ENCODE assay signal across 8 mouse cellular contexts in genomic region chr7:45126844-45127699, GRCm38 (mm10). TPM values are rescaled to one million over a fixed set of nuclear protein-coding genes. Genes with fewer than 3 reads are reported as not detected.
DNase-seq lines count a peak whose midpoint lies in the region; ATAC-seq and TF ChIP-seq lines count a peak whose summit lies in the region.

No protein-coding gene starts in this region.

- ATAC-seq in heart, embryonic 14.5 days (ENCODE audit: insufficient number of reproducible peaks, insufficient read depth, low FRiP score, low read depth) = no peak
- no peak for ATAC-seq in G1E (ENCODE audit: extremely low read depth, insufficient number of reproducible peaks, low FRiP score, poor library complexity, severe bottlenecking)
- ATAC-seq in forebrain, embryonic 16.5 days = no peak
- ATAC-seq in megakaryocyte-erythroid progenitor cell, adult 5-6 weeks (replicated peaks; ENCODE audit: low FRiP score, low TSS enrichment, poor library complexity, severe bottlenecking) = no peak

- H3K4me1 ChIP-seq in heart, embryonic 14.5 days (ENCODE audit: control insufficient read depth in 2 of 2, insufficient read depth in 2 of 2, low read length in 2 of 2) = peaks cover 24 to 37% of the 10 kb centered on the region in 2 experiments
- peaks cover 66% of the 10 kb centered on the region for H3K4me1 ChIP-seq in G1E (ENCODE audit: insufficient read depth, low read depth, low read length)
- peaks cover 44% of the 10 kb centered on the region for H3K4me1 ChIP-seq in forebrain, embryonic 16.5 days (replicated peaks; ENCODE audit: control insufficient read depth, insufficient read depth, low read length)

- peaks cover 42% of the 10 kb centered on the region for H3K36me3 ChIP-seq in heart, embryonic 14.5 days (ENCODE audit: control insufficient read depth, insufficient read depth, low read length)
- H3K36me3 ChIP-seq in G1E (replicated peaks) = peaks cover 71% of the 10 kb centered on the region
- H3K36me3 ChIP-seq in forebrain, embryonic 16.5 days (ENCODE audit: control insufficient read depth, insufficient read depth) = peaks cover 16% of the 10 kb centered on the region
- peaks cover 30% of the 10 kb centered on the region for H3K36me3 ChIP-seq in macrophage (ENCODE audit: inconsistent target)

- no peaks in the 10 kb centered on the region for H3K9me3 ChIP-seq in heart, embryonic 14.5 days (ENCODE audit: control insufficient read depth, low read length)
- no peaks in the 10 kb centered on the region for H3K9me3 ChIP-seq in G1E (replicated peaks)
- H3K9me3 ChIP-seq in forebrain, embryonic 16.5 days (ENCODE audit: control insufficient read depth, low read length) = no peaks in the 10 kb centered on the region

- peak overlapping the region; percentile 84 to 91 for H3K27ac ChIP-seq in heart, embryonic 14.5 days (replicated peaks in 1 of 2; ENCODE audit: control insufficient read depth in 1 of 2, insufficient read depth in 1 of 2, low read depth in 2 of 2, low read length in 2 of 2)
- H3K27ac ChIP-seq in forebrain, embryonic 16.5 days (ENCODE audit: low read length) = peak overlapping the region; percentile 35
- peak overlapping the region; percentile 90 for H3K27ac ChIP-seq in macrophage

- H3K79me2 ChIP-seq in macrophage (ENCODE audit: inconsistent target) = peaks cover 43% of the 10 kb centered on the region

- intact Hi-C loops in heart, postnatal 25 days (cut with DNase I) = loop anchor here (5.0 kb wide), 1 partner anchor 140 kb away; the partner anchor contains the start of gene Prmt1

- 23% methylated on average over 21 of the region's 21 CpGs for WGBS in heart, embryonic 14.5 days
- WGBS in forebrain, embryonic 16.5 days = 43% methylated on average over 21 of the region's 21 CpGs
- WGBS in macrophage (ENCODE audit: missing documents) = 56% methylated on average over 21 of the region's 21 CpGs

- peak overlapping the region; percentile 99 for H3K9ac ChIP-seq in heart, embryonic 14.5 days (ENCODE audit: low read length)
- H3K9ac ChIP-seq in forebrain, embryonic 16.5 days (replicated peaks; ENCODE audit: low read depth, low read length) = peak overlapping the region; percentile 100

- H3K4me2 ChIP-seq in heart, embryonic 14.5 days (ENCODE audit: low read length) = peak overlapping the region; percentile 92
- peak overlapping the region; percentile 83 for H3K4me2 ChIP-seq in forebrain, embryonic 16.5 days (ENCODE audit: low read length)

- H3K27me3 ChIP-seq in heart, embryonic 14.5 days (ENCODE audit: control insufficient read depth, insufficient read depth, low read length) = no peaks in the 10 kb centered on the region
- no peaks in the 10 kb centered on the region for H3K27me3 ChIP-seq in G1E (ENCODE audit: insufficient read depth, low read length)
- no peaks in the 10 kb centered on the region for H3K27me3 ChIP-seq in forebrain, embryonic 16.5 days (replicated peaks; ENCODE audit: control insufficient read depth, insufficient read depth, low read length)

- TF ChIP-seq CTCF in G1E (IDR thresholded peaks at IDR 0.05; ENCODE audit: low read depth, low read length) = no peak

- H3K4me3 ChIP-seq in heart, embryonic 14.5 days (ENCODE audit: control insufficient read depth in 1 of 2, insufficient read depth in 1 of 2, low read depth in 1 of 2, low read length in 2 of 2) = peak overlapping the region; percentile 65 to 93
- peak overlapping the region; percentile 93 for H3K4me3 ChIP-seq in G1E (ENCODE audit: low read depth, low read length)
- H3K4me3 ChIP-seq in forebrain, embryonic 16.5 days (replicated peaks; ENCODE audit: low read length) = peak overlapping the region; percentile 87
- peak overlapping the region; percentile 99 for H3K4me3 ChIP-seq in macrophage (ENCODE audit: inconsistent target)

- no peak for DNase-seq in heart, postnatal 25 days (ENCODE audit: low spot score)
- no peak for DNase-seq in G1E (ENCODE audit: low spot score)
- no peak for DNase-seq in cerebellum, adult 11 months
- no peak for DNase-seq in cerebellum, postnatal 14 days

RNA-seq across cellular contexts. Expression of gene Rpl13a, which starts 1.5 kb away (rescaled TPM):
- 878 and 918 TPM in 2 replicates for polyA plus RNA-seq in heart, embryonic 14.5 days (2014; fragmentation: Nextera tagmentation; extraction: Ambion mirVana)
- total RNA-seq in heart, postnatal 25 days (2021) = 100 to 1,000 TPM; 613 to 620 TPM
- total RNA-seq in G1E (2014; fragmentation: Nextera tagmentation) (1,386 and 1,478 TPM in 2 replicates), G1E (2017) (2,356 and 2,406 TPM in 2 replicates)
- polyA plus RNA-seq in G1E (2012) (5,469 and 6,084 TPM in 2 replicates), macrophage (2018) (804 to 2,026 TPM (median 1,578 TPM) in 3 replicates)
- 722 and 741 TPM in 2 replicates for polyA plus RNA-seq in forebrain, embryonic 16.5 days (2015; fragmentation: Nextera tagmentation; extraction: Ambion mirVana)
- total RNA-seq in macrophage (2018; cell fraction: chromatin; rRNA removed) = 100 to 1,000 TPM in 17 of 26 experiments, 10 to 100 TPM in 9; 38.7 to 450 (median 112) TPM
- total RNA-seq in macrophage (2018; cell fraction: cytosol; rRNA removed) = 1,000 to 10,000 TPM in 22 of 26 experiments, 100 to 1,000 TPM in 4; 829 to 2,559 (median 1,296) TPM
- total RNA-seq in macrophage (2018; cell fraction: nucleus; rRNA removed) = 100 to 1,000 TPM; 139 to 424 (median 252) TPM
- 4,705 and 4,844 TPM in 2 replicates for total RNA-seq in megakaryocyte-erythroid progenitor cell, adult 5-6 weeks (2014; fragmentation: Nextera tagmentation)
- 4,178 and 4,889 TPM in 2 replicates for total RNA-seq in megakaryocyte-erythroid progenitor cell, adult 5-6 weeks (2017)

RNA-seq across cellular contexts. Expression of gene Rps11, which starts 2.8 kb away (rescaled TPM):
- 1,053 and 1,103 TPM in 2 replicates for polyA plus RNA-seq in heart, embryonic 14.5 days (2014; fragmentation: Nextera tagmentation; extraction: Ambion mirVana)
- 100 to 1,000 TPM; 517 to 569 TPM for total RNA-seq in heart, postnatal 25 days (2021)
- total RNA-seq in G1E (2014; fragmentation: Nextera tagmentation) = 916 and 1,000 TPM in 2 replicates
- total RNA-seq in G1E (2017) = 1,298 and 1,329 TPM in 2 replicates
- 151 and 217 TPM in 2 replicates for polyA plus RNA-seq in G1E (2012)
- polyA plus RNA-seq in forebrain, embryonic 16.5 days (2015; fragmentation: Nextera tagmentation; extraction: Ambion mirVana) = 860 and 958 TPM in 2 replicates
- 100 to 1,000 TPM in 1 of 26 experiments, 10 to 100 TPM in 25; 12.6 to 209 (median 27.9) TPM for total RNA-seq in macrophage (2018; cell fraction: chromatin; rRNA removed)
- total RNA-seq in macrophage (2018; cell fraction: cytosol; rRNA removed) = 1,000 to 10,000 TPM in 12 of 26 experiments, 100 to 1,000 TPM in 14; 469 to 1,924 (median 792) TPM
- total RNA-seq in macrophage (2018; cell fraction: nucleus; rRNA removed) = 100 to 1,000 TPM in 14 of 26 experiments, 10 to 100 TPM in 12; 53.1 to 199 (median 101) TPM
- 1,184 to 1,556 TPM (median 1,388 TPM) in 3 replicates for polyA plus RNA-seq in macrophage (2018)
- 3,773 and 4,118 TPM in 2 replicates for total RNA-seq in megakaryocyte-erythroid progenitor cell, adult 5-6 weeks (2014; fragmentation: Nextera tagmentation)
- 1,409 and 1,705 TPM in 2 replicates for total RNA-seq in megakaryocyte-erythroid progenitor cell, adult 5-6 weeks (2017)

RNA-seq across cellular contexts. Expression of gene Gm45713, which starts 9.0 kb away (rescaled TPM):
- 0.34 and 0.58 TPM in 2 replicates for polyA plus RNA-seq in heart, embryonic 14.5 days (2014; fragmentation: Nextera tagmentation; extraction: Ambion mirVana)
- total RNA-seq in heart, postnatal 25 days (2021) = not detected
- total RNA-seq in G1E (2014; fragmentation: Nextera tagmentation) = not detected in 2 replicates
- total RNA-seq in G1E (2017) = 0.16 and 0.23 TPM in 2 replicates
- polyA plus RNA-seq in G1E (2012) = 1.0 and 1.3 TPM in 2 replicates
- polyA plus RNA-seq in forebrain, embryonic 16.5 days (2015; fragmentation: Nextera tagmentation; extraction: Ambion mirVana) = not detected in 2 replicates
- not detected for total RNA-seq in macrophage (2018; cell fraction: chromatin; rRNA removed)
- under 1 TPM in 5 of 26 experiments, not detected in 21; 0.09 to 0.16 (median 0.12) TPM for total RNA-seq in macrophage (2018; cell fraction: cytosol; rRNA removed)
- 1 to 10 TPM in 1 of 26 experiments, not detected in 25; 2.2 TPM for total RNA-seq in macrophage (2018; cell fraction: nucleus; rRNA removed)
- polyA plus RNA-seq in macrophage (2018) = not detected in 3 replicates
- not detected in 2 replicates for total RNA-seq in megakaryocyte-erythroid progenitor cell, adult 5-6 weeks (2014; fragmentation: Nextera tagmentation)
- 0.61 TPM in 1 of 2 replicates, not detected in the other for total RNA-seq in megakaryocyte-erythroid progenitor cell, adult 5-6 weeks (2017)

RNA-seq across cellular contexts. Expression of gene Flt3l, which starts 9.2 kb away (rescaled TPM):
- 1.3 and 1.4 TPM in 2 replicates for polyA plus RNA-seq in heart, embryonic 14.5 days (2014; fragmentation: Nextera tagmentation; extraction: Ambion mirVana)
- total RNA-seq in heart, postnatal 25 days (2021) = 10 to 100 TPM in 1 of 2 experiments, 1 to 10 TPM in 1; 5.3 to 15.0 TPM
- total RNA-seq in G1E (2014; fragmentation: Nextera tagmentation) = 75.7 and 76.5 TPM in 2 replicates
- 41.0 and 48.6 TPM in 2 replicates for total RNA-seq in G1E (2017)
- polyA plus RNA-seq in G1E (2012) = 31.7 and 38.8 TPM in 2 replicates
- polyA plus RNA-seq in forebrain, embryonic 16.5 days (2015; fragmentation: Nextera tagmentation; extraction: Ambion mirVana) = 1.1 and 1.4 TPM in 2 replicates
- 10 to 100 TPM in 25 of 26 experiments, 1 to 10 TPM in 1; 5.1 to 67.4 (median 27.4) TPM for total RNA-seq in macrophage (2018; cell fraction: chromatin; rRNA removed)
- total RNA-seq in macrophage (2018; cell fraction: cytosol; rRNA removed) = 10 to 100 TPM in 14 of 26 experiments, 1 to 10 TPM in 12; 4.7 to 15.9 (median 10.5) TPM
- total RNA-seq in macrophage (2018; cell fraction: nucleus; rRNA removed) = 10 to 100 TPM in 22 of 26 experiments, 1 to 10 TPM in 4; 7.7 to 42.8 (median 25.9) TPM
- 4.4 to 9.9 TPM (median 8.0 TPM) in 3 replicates for polyA plus RNA-seq in macrophage (2018)
- 35.8 and 48.2 TPM in 2 replicates for total RNA-seq in megakaryocyte-erythroid progenitor cell, adult 5-6 weeks (2014; fragmentation: Nextera tagmentation)
- total RNA-seq in megakaryocyte-erythroid progenitor cell, adult 5-6 weeks (2017) = 8.5 and 23.5 TPM in 2 replicates

RNA-seq across cellular contexts. Expression of gene Fcgrt, which starts 23.4 kb away (rescaled TPM):
- polyA plus RNA-seq in heart, embryonic 14.5 days (2014; fragmentation: Nextera tagmentation; extraction: Ambion mirVana) = 50.5 and 53.8 TPM in 2 replicates
- 10 to 100 TPM; 66.1 to 71.7 TPM for total RNA-seq in heart, postnatal 25 days (2021)
- total RNA-seq in G1E (2014; fragmentation: Nextera tagmentation) = not detected in 2 replicates
- total RNA-seq in G1E (2017) = not detected in 2 replicates
- not detected in 2 replicates for polyA plus RNA-seq in G1E (2012)
- polyA plus RNA-seq in forebrain, embryonic 16.5 days (2015; fragmentation: Nextera tagmentation; extraction: Ambion mirVana) = 17.7 and 24.4 TPM in 2 replicates
- total RNA-seq in macrophage (2018; cell fraction: chromatin; rRNA removed) = 10 to 100 TPM in 14 of 26 experiments, 1 to 10 TPM in 12; 2.2 to 66.1 (median 11.3) TPM
- total RNA-seq in macrophage (2018; cell fraction: cytosol; rRNA removed) = 100 to 1,000 TPM in 13 of 26 experiments, 10 to 100 TPM in 13; 37.8 to 269 (median 128) TPM
- total RNA-seq in macrophage (2018; cell fraction: nucleus; rRNA removed) = 100 to 1,000 TPM in 12 of 26 experiments, 10 to 100 TPM in 14; 41.4 to 267 (median 88.4) TPM
- polyA plus RNA-seq in macrophage (2018) = 84.4 to 284 TPM (median 160 TPM) in 3 replicates
- 0.82 TPM in 1 of 2 replicates, not detected in the other for total RNA-seq in megakaryocyte-erythroid progenitor cell, adult 5-6 weeks (2014; fragmentation: Nextera tagmentation)
- 1.1 and 1.8 TPM in 2 replicates for total RNA-seq in megakaryocyte-erythroid progenitor cell, adult 5-6 weeks (2017)

Comparison
In these comparisons a context has a peak if more than half of its experiments do, and no peak if none do; other contexts are left out.
1. H3K27ac ChIP-seq: peak in every context shown above with its lines; median percentile 90 in macrophage; 88 in heart, embryonic 14.5 days; 35 in forebrain, embryonic 16.5 days.